Comparison of ENCODE assay signal across 13 mouse cellular contexts in genomic region chr9:66217970-66218369, GRCm38 (mm10).
"Had no signal": no experiment of that assay in that cellular context is flagged by ENCODE, and none has a peak within 500 bp of the region (broad histone marks: within the 10 kb centered on the region; RNA-seq: fewer than 3 reads in every experiment).

No protein-coding gene starts in this region.

- H3K4me1 ChIP-seq: neural tube, embryonic 15.5 days had no signal

- DNase-seq: kidney, adult 9 months; kidney, postnatal 4 days; lung, postnatal 36 days; right cerebral cortex, postnatal 4 days; thymus, postnatal 36 days had no signal

- ATAC-seq: intestine, postnatal 0 days; midbrain, embryonic 13.5 days had no signal

- H3K9ac ChIP-seq: liver, embryonic 15.5 days; midbrain, embryonic 13.5 days; neural tube, embryonic 15.5 days had no signal

- H3K36me3 ChIP-seq: limb, embryonic 10.5 days; midbrain, embryonic 13.5 days; neural tube, embryonic 15.5 days had no signal

- H3K4me2 ChIP-seq: liver, embryonic 11.5 days; liver, embryonic 15.5 days; midbrain, embryonic 13.5 days; neural tube, embryonic 15.5 days had no signal

- H3K4me3 ChIP-seq: left cerebral cortex, adult 2 months; limb, embryonic 10.5 days; liver, embryonic 15.5 days; midbrain, embryonic 13.5 days; neural tube, embryonic 15.5 days had no signal

- H3K9me3 ChIP-seq: limb, embryonic 10.5 days; liver, embryonic 15.5 days; midbrain, embryonic 13.5 days; neural tube, embryonic 15.5 days had no signal

- H3K27ac ChIP-seq: kidney, postnatal 0 days; left cerebral cortex, adult 2 months; liver, embryonic 15.5 days; midbrain, embryonic 13.5 days; neural tube, embryonic 15.5 days had no signal

- H3K27me3 ChIP-seq: liver, embryonic 15.5 days; midbrain, embryonic 13.5 days; neural tube, embryonic 15.5 days had no signal
